Mouse (Mus musculus): ENCODE measurements around the gene Car9. TPM values are rescaled to one million over a fixed set of nuclear protein-coding genes. Genes with fewer than 3 reads are reported as not detected.

Car9 gene
- polyA plus RNA-seq, 1 experiment from 2014 or later = not detected

DNA sequence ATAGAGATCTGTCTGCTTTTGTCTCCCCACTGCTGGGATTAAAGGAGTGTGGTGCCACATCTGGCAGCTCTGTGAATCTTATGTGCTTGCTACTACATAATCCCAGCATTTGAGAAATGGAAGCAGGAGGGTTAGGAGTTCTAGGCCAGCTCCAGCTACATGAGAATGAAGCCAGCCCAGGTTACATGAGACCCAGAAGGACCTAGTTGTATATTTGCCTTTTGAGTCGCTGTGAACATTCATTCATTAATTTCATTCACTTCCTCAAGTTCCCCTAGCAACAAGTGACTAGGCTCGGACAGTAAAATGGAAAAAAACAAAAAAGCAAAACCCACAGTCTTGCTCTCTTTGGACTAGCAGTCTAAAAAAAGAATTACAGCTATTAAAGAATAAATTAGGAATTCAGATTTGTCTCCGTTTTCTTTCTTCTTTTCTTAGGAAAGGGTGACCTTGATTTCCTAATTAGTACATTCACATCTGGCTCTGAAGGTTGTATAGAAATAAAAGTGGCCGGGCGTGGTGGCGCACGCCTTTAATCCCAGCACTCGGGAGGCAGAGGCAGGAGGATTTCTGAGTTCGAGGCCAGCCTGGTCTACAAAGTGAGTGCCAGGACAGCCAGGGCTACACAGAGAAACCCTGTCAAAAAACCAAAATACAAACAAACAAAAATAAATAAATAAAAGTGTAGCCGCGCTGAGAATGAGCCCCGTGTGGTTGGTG lies 14.5 kb upstream of the Car9 start:
- Histone ChIP-seq H3K27me3 (ENCODE audit: control insufficient read depth, insufficient read depth, low read length) (no peaks in the 10 kb centered on the region), H3K9ac (replicated peaks; ENCODE audit: low read depth, low read length) (no peak overlapping the region), H3K4me3 (ENCODE audit: low read depth, low read length) (peak overlapping the region; percentile 71), H3K4me2 (ENCODE audit: low read depth, low read length) (peak overlapping the region; percentile 35), H3K4me1 (ENCODE audit: control insufficient read depth, insufficient read depth, low read length) (peaks cover 10% of the 10 kb centered on the region), H3K9me3 (ENCODE audit: control insufficient read depth, low read length) (no peaks in the 10 kb centered on the region), H3K36me3 (ENCODE audit: control insufficient read depth, insufficient read depth, low read length) (no peaks in the 10 kb centered on the region), H3K27ac (ENCODE audit: low read depth, low read length) (peak overlapping the region; percentile 86)
- ATAC-seq (ENCODE audit: low read depth) = no peak
- WGBS = 34% methylated on average over 12 of the region's 12 CpGs

DNA sequence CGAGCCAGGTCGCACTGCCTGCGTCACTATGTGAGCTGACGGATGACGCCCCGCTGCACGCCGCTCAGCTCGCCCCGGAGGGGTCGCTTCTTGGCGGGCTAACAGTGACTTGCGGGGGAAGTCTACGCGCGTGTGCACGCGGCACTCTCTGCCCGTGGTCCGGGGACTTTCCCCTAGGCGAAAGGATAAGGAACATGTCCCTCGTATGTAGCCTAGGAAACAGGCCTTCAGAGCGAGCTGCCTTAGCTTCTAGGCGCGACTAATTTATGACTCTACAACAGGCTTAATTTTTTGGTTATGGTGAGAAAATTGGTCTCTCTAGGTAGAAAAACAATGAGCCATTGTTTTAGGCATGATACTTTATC lies 14.0 kb upstream of the Car9 start, which contains the start of gene Ccdc107:
Ccdc107 (plus strand) TSS at position 80 of the 365 bp plus-strand sequence.
- ATAC-seq (ENCODE audit: low read depth) = peak; percentile 98
- under 1% methylated on average over 25 of the region's 25 CpGs for WGBS
- H3K4me2 ChIP-seq (ENCODE audit: low read depth, low read length) = peak within 1 kb of the TSS; percentile 51
- H3K27me3 ChIP-seq (ENCODE audit: control insufficient read depth, insufficient read depth, low read length) = no peaks in the 10 kb centered on the region
- H3K9ac ChIP-seq (replicated peaks; ENCODE audit: low read depth, low read length) = peak within 1 kb of the TSS; percentile 86
- H3K9me3 ChIP-seq (ENCODE audit: control insufficient read depth, low read length) = no peaks in the 10 kb centered on the region
- H3K4me1 ChIP-seq (ENCODE audit: control insufficient read depth, insufficient read depth, low read length) = peaks cover 10% of the 10 kb centered on the region
- peak within 1 kb of the TSS; percentile 86 for H3K27ac ChIP-seq (ENCODE audit: low read depth, low read length)
- H3K36me3 ChIP-seq (ENCODE audit: control insufficient read depth, insufficient read depth, low read length) = no peaks in the 10 kb centered on the region
- peak within 1 kb of the TSS; percentile 71 for H3K4me3 ChIP-seq (ENCODE audit: low read depth, low read length)

DNA sequence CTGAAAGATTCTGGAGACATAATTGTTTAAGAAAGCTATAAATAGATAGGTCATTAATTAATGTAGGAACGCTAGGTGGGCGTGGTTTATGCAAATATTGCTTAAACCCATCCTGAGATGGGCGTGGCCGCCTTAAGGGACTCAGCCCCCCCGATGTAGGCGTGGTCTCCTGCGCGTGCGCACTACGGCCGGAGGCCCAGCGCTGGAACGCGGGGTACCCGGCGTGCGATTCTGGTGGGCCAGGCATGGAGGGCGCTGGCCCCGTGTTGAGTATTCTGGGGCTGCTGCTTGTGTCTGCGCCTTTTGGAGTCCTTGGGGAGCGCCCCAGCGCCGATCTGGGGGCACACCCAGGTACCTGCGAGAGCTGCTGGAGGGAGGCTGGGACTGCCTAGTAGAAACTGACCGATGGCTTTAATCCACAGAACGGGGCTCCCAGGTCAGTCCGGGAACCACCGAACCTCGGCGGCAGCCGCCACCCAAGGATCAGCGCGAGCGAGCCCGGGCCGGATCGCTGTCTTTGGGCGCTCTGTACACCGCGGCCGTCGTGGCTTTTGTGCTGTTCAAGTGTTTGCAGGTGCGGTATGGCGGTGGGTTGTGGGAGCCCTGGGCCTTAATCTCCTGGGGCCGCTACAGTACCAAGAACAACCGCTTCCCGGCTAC lies 13.4 kb upstream of the Car9 start:
- under 1% methylated on average over 47 of the region's 47 CpGs for WGBS
- ATAC-seq (ENCODE audit: low read depth) = peak; percentile 92
- Histone ChIP-seq H3K27me3 (ENCODE audit: control insufficient read depth, insufficient read depth, low read length) (no peaks in the 10 kb centered on the region), H3K9me3 (ENCODE audit: control insufficient read depth, low read length) (no peaks in the 10 kb centered on the region), H3K4me3 (ENCODE audit: low read depth, low read length) (peak overlapping the region; percentile 71), H3K4me2 (ENCODE audit: low read depth, low read length) (peak overlapping the region; percentile 51), H3K36me3 (ENCODE audit: control insufficient read depth, insufficient read depth, low read length) (no peaks in the 10 kb centered on the region), H3K9ac (replicated peaks; ENCODE audit: low read depth, low read length) (peak overlapping the region; percentile 86), H3K27ac (ENCODE audit: low read depth, low read length) (peak overlapping the region; percentile 86), H3K4me1 (ENCODE audit: control insufficient read depth, insufficient read depth, low read length) (peaks cover 10% of the 10 kb centered on the region)

DNA sequence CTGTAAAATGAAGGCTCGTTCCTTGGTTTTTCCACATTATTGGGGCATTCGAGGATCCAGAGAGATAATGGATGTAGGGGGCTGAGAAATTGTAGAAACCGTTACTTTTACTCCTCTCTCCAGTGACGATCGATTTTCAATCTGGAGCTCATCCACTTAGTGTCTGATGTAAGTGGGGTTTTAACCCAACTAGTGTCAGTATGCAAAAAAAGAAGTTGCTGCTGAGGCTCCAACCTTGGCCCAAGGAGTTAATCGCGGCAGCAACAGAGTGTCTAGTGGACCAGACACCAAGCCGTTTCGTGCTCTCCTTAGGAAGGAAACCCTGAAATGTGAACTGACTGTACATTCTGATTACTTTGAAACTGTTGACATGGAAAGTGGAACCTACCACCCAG lies 12.9 kb upstream of the Car9 start:
- 2% methylated on average over 9 of the region's 9 CpGs for WGBS
- no peak for ATAC-seq (ENCODE audit: low read depth)
- H3K9me3 ChIP-seq (ENCODE audit: control insufficient read depth, low read length) = no peaks in the 10 kb centered on the region
- peak overlapping the region; percentile 71 for H3K4me3 ChIP-seq (ENCODE audit: low read depth, low read length)
- no peaks in the 10 kb centered on the region for H3K27me3 ChIP-seq (ENCODE audit: control insufficient read depth, insufficient read depth, low read length)
- H3K36me3 ChIP-seq (ENCODE audit: control insufficient read depth, insufficient read depth, low read length) = no peaks in the 10 kb centered on the region
- peaks cover 10% of the 10 kb centered on the region for H3K4me1 ChIP-seq (ENCODE audit: control insufficient read depth, insufficient read depth, low read length)
- peak overlapping the region; percentile 86 for H3K27ac ChIP-seq (ENCODE audit: low read depth, low read length)
- peak overlapping the region; percentile 86; the same call in 1 of the 2 replicates for H3K9ac ChIP-seq (replicated peaks; ENCODE audit: low read depth, low read length)
- peak overlapping the region; percentile 51 for H3K4me2 ChIP-seq (ENCODE audit: low read depth, low read length)

DNA sequence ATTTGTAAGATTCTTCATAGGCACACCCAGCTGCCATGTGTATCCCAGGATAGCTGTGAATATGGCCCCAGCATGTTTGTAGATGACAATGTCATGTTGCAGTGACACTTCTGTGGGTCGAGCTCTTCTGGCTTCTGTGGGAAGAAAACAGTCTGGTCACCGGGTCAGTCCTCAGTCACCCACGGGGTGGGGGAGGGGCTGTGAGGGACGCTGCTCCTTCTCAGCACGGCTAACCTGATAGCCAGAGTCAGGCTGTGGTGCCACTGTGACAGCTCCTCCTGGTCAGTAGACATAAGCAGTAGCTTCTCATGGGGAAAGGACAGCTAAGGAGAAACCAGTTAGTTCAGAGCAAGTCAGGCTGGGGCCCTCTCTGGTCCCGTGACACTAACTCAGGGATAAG lies 10.2 kb upstream of the Car9 start:
- no peaks in the 10 kb centered on the region for H3K36me3 ChIP-seq (ENCODE audit: control insufficient read depth, insufficient read depth, low read length)
- no peak overlapping the region for H3K27ac ChIP-seq (ENCODE audit: low read depth, low read length)
- WGBS = 66% methylated on average over 6 of the region's 6 CpGs
- no peaks in the 10 kb centered on the region for H3K27me3 ChIP-seq (ENCODE audit: control insufficient read depth, insufficient read depth, low read length)
- H3K9ac ChIP-seq (replicated peaks; ENCODE audit: low read depth, low read length) = no peak overlapping the region
- no peak overlapping the region for H3K4me2 ChIP-seq (ENCODE audit: low read depth, low read length)
- H3K4me1 ChIP-seq (ENCODE audit: control insufficient read depth, insufficient read depth, low read length) = peaks cover 10% of the 10 kb centered on the region
- ATAC-seq (ENCODE audit: low read depth) = no peak
- H3K4me3 ChIP-seq (ENCODE audit: low read depth, low read length) = no peak overlapping the region
- no peaks in the 10 kb centered on the region for H3K9me3 ChIP-seq (ENCODE audit: control insufficient read depth, low read length)

DNA sequence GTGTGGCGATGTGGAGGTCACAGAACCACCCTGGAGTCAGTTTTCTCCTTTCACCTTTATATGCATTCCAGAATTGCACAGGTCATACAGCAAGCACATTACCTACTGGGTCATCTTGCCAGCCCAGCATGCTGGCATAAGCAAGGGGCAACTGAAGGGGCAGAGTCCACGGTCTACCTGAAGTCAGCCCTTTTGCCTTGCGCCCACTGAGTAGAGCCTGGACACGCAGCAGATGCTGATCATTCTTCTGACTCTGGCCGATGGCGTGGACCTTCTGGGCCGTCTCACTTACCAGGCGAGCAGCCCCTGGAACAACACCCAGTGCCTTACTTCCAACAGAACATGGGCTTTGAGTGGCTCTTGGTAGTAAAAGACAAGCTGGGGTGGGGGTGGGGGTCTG lies 9.4 kb upstream of the Car9 start:
- Histone ChIP-seq H3K4me1 (ENCODE audit: control insufficient read depth, insufficient read depth, low read length) (peaks cover 10% of the 10 kb centered on the region), H3K9me3 (ENCODE audit: control insufficient read depth, low read length) (no peaks in the 10 kb centered on the region), H3K4me3 (ENCODE audit: low read depth, low read length) (no peak overlapping the region), H3K36me3 (ENCODE audit: control insufficient read depth, insufficient read depth, low read length) (no peaks in the 10 kb centered on the region), H3K4me2 (ENCODE audit: low read depth, low read length) (no peak overlapping the region), H3K27me3 (ENCODE audit: control insufficient read depth, insufficient read depth, low read length) (no peaks in the 10 kb centered on the region), H3K9ac (replicated peaks; ENCODE audit: low read depth, low read length) (no peak overlapping the region), H3K27ac (ENCODE audit: low read depth, low read length) (no peak overlapping the region)
- ATAC-seq (ENCODE audit: low read depth) = no peak
- WGBS = 95% methylated on average over 8 of the region's 8 CpGs

DNA sequence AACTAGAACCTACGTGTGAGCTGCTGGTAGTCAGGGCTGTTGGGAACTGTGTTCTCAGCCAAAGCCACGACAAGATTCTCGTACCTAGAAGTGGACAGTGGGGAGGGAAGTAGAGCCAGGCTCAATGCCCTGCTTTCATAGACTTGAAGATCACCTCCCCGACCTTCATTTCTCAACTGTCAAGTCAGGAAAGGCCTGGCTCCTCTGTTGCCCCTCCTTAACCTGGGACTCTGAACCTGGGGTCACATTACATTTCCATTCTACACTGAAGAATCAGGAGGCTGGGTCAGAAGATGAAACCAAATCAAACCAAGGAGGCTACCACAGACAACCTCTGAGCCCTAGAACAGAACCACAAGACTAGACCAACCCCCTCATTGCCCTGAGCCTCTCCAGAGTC lies 8.8 kb upstream of the Car9 start:
- Histone ChIP-seq H3K4me3 (ENCODE audit: low read depth, low read length) (no peak overlapping the region), H3K9me3 (ENCODE audit: control insufficient read depth, low read length) (no peaks in the 10 kb centered on the region), H3K27ac (ENCODE audit: low read depth, low read length) (no peak overlapping the region), H3K4me1 (ENCODE audit: control insufficient read depth, insufficient read depth, low read length) (peaks cover 10% of the 10 kb centered on the region), H3K27me3 (ENCODE audit: control insufficient read depth, insufficient read depth, low read length) (no peaks in the 10 kb centered on the region), H3K36me3 (ENCODE audit: control insufficient read depth, insufficient read depth, low read length) (no peaks in the 10 kb centered on the region), H3K9ac (replicated peaks; ENCODE audit: low read depth, low read length) (no peak overlapping the region), H3K4me2 (ENCODE audit: low read depth, low read length) (no peak overlapping the region)
- 89% methylated on average over 4 of the region's 4 CpGs for WGBS
- no peak for ATAC-seq (ENCODE audit: low read depth)

DNA sequence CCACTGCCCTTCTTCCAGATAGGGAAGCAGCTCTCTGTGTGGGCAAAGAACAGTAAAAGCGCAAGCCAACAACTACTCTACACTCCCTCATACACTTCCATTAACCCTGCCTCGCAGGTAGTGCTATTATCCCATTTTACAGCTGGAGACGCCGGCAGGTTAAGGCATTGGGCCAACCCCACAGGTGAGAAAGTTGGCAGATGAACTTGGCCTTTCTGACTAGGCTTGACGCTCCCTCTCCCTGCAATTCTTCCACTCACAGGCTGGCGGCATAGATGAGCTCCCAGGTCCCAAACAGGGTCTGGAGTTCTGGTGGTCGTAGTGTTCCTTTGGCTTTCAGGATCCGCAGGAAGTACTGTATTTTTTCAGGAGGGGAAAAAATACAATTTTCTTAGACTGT lies 7.8 kb upstream of the Car9 start:
- Histone ChIP-seq H3K36me3 (ENCODE audit: control insufficient read depth, insufficient read depth, low read length) (no peaks in the 10 kb centered on the region), H3K9me3 (ENCODE audit: control insufficient read depth, low read length) (no peaks in the 10 kb centered on the region), H3K27me3 (ENCODE audit: control insufficient read depth, insufficient read depth, low read length) (no peaks in the 10 kb centered on the region), H3K4me1 (ENCODE audit: control insufficient read depth, insufficient read depth, low read length) (peaks cover 10% of the 10 kb centered on the region), H3K9ac (replicated peaks; ENCODE audit: low read depth, low read length) (no peak overlapping the region), H3K4me3 (ENCODE audit: low read depth, low read length) (peak overlapping the region; percentile 37), H3K4me2 (ENCODE audit: low read depth, low read length) (peak overlapping the region; percentile 81), H3K27ac (ENCODE audit: low read depth, low read length) (no peak overlapping the region)
- WGBS = 14% methylated on average over 8 of the region's 8 CpGs
- ATAC-seq (ENCODE audit: low read depth) = peak; percentile 13; the same call in 1 of the 2 replicates

Measured in neural tube, embryonic 14.5 days (tissue).